Mouse (Mus musculus) brain, embryonic 14.5 days (tissue): ENCODE data around the gene Zyx.

Source experiments
- CTCF ChIP-seq: fragments of 200-500 bp; IDR thresholded peaks from 2 replicates; pipeline ENCODE4 v1.5.1; 2012; ENCODE audit warnings: inconsistent platforms, mild to moderate bottlenecking, moderate library complexity, borderline replicate concordance; ENCODE audit not compliant: insufficient read depth, insufficient read length; ENCODE audit errors: extremely low read depth
- POLR2A ChIP-seq: fragments of 200-500 bp; IDR thresholded peaks from 2 replicates; pipeline ENCODE4 v1.6.1; 2012; ENCODE audit warnings: mild to moderate bottlenecking, inconsistent platforms, borderline replicate concordance; ENCODE audit not compliant: poor library complexity, insufficient read depth, insufficient read length, severe bottlenecking; ENCODE audit errors: extremely low read depth

DNA sequence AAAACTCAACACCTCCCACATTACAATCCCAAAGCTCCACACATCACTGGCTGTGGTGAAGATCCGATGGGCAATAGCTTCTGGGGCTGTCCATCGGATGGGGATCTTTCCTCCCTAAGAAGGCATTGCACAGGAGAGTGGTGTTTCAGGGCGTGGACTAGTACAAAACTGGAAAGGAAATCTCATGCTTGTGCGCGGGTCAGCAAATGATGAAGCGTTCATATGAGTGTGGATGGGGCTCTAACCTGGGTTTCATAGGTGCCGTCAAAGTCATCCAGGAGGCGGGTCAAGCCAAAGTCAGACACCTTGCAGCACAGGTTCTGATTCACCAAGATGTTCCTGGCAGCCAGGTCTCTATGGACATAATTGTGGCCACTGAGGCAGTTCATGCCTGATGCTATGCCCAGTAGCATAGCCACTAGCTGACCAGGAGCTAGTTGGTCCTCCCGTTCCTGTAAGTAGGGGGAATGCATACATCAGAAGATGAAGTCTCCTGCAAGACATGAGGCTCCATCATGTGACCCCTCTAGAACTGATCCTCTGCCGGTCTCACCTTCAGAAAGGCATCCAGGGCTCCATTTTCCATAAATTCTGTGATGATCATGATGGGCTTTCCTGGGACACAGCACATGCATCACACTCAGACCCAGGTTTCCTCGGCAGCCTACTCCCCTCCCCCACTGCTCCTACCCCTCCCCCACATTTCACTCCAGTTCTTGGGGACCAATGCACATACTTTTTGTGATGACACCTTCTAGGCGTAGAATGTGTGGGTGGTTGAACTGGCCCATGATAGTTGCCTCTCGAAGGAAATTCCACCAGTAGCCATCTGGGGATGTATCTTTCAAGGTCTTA lies 11.8 kb downstream of the Zyx start:
- no peak for TF ChIP-seq POLR2A
- TF ChIP-seq CTCF: no peak
